Mouse (Mus musculus) midbrain, embryonic 10.5 days (tissue): ENCODE results near the gene Hist2h2be. TPM values are rescaled to one million over a fixed set of nuclear protein-coding genes. Genes with fewer than 3 reads are reported as not detected.
"Not testable (repeated sequence)": the region's sequence is repeated elsewhere in the genome, so short reads cannot be mapped to it uniquely, and the experiment has no call there.

ENCODE experiments used
- DNase-seq: peaks from one replicate; pipeline ENCODE4 v3.0.0-alpha.2; 2017; ENCODE audit warnings: low spot score
- H3K27ac ChIP-seq: fragments of 300-500 bp; sonication (generic); replicated peaks from 2 replicates; pipeline ENCODE4 v1.5.1; 2016; ENCODE audit warnings: mild to moderate bottlenecking
- H3K27me3 ChIP-seq: fragments of 300-500 bp; sonication (generic); 2 replicates; pipeline ENCODE4 v1.6.1; 2016; ENCODE audit warnings: low read depth, mild to moderate bottlenecking; ENCODE audit not compliant: poor library complexity, severe bottlenecking
- H3K36me3 ChIP-seq: fragments of 300-500 bp; sonication (generic); 2 replicates; pipeline ENCODE4 v1.6.1; 2016; ENCODE audit warnings: mild to moderate bottlenecking, moderate library complexity
- H3K4me1 ChIP-seq: fragments of 300-500 bp; sonication (generic); 2 replicates; pipeline ENCODE4 v1.6.1; 2016
- H3K4me3 ChIP-seq: fragments of 300-500 bp; sonication (generic); 2 replicates; pipeline ENCODE4 v1.5.1; 2016; ENCODE audit warnings: mild to moderate bottlenecking, moderate library complexity
- H3K9me3 ChIP-seq: fragments of 300-500 bp; sonication (generic); replicated peaks from 2 replicates; pipeline ENCODE4 v1.6.1; 2016; ENCODE audit warnings: mild to moderate bottlenecking
- WGBS: fragments of 180-500 bp; shearing (Covaris S2); methylation state at CpG from one replicate; pipeline ENCODE4 v1.1.7; 2016; 5-methylcytosine and 5-hydroxymethylcytosine counted together
- polyA plus RNA-seq: library from polyadenylated mRNA; unstranded; fragments of >200 nt; fragmentation: Nextera tagmentation; extraction: Ambion mirVana; gene quantifications from 2 replicates; pipeline ENCODE4 v1.2.1, GENCODE M21; 2016

Gene Hist2h2be
- polyA plus RNA-seq, 1 experiment from 2014 or later: 11.5 TPM

DNA sequence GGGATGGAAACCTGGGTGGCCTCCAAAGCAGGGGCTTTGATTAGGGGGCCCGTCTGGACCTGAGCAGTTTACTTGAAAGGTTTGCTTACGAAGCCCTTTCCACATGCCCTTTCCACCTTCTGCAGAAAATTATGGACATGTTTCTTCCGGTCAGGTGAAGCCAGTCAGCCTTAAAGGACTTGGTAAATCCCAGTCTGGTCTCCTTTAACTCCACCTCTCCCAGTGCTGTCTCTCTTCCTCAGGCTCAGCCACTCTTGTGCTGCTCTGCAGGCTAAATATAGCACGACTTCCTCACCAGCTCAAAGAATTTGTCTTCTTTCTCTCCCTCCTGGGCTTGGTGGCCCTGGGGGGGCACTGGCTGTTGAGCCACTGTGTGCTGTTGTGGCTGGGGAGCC is 38.5 kb upstream of the Hist2h2be start:
- no peak for DNase-seq
- peaks cover 37% of the 10 kb centered on the region for H3K4me1 ChIP-seq
- WGBS: 36% methylated on average over 4 of the region's 4 CpGs
- no peaks in the 10 kb centered on the region for H3K27me3 ChIP-seq
- peaks cover 23% of the 10 kb centered on the region for H3K36me3 ChIP-seq
- H3K9me3 ChIP-seq: no peaks in the 10 kb centered on the region
- peak overlapping the region; percentile 63; the same call in 1 of the 2 replicates for H3K4me3 ChIP-seq
- peak overlapping the region; percentile 7; the same call in 1 of the 2 replicates for H3K27ac ChIP-seq

DNA sequence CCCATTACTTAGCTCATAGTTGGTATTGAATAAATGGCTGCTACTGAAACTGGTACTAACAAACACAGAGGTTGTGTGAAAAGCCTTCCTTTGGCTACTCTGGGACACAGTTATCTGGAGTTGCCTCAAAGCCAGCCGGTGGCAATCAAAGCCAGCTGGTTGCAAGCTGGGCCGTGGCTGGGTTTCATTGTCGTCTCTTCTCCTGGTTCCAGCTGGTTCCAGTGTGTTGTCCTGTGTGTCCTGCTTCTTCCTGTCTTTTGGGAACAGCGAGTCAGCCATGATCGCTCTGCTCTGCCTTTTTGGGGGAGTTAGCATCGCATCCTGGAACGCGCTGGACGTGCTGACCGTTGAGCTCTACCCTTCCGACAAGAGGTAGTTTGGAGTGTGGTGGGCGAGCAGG is 27.9 kb upstream of the Hist2h2be start:
- DNase-seq: no peak
- Histone ChIP-seq H3K36me3 (peaks cover 11% of the 10 kb centered on the region), H3K27ac (no peak overlapping the region), H3K4me3 (no peak overlapping the region), H3K27me3 (0 out of 2 replicates have a peak, but pooled peaks cover 9% of the 10 kb centered on the region), H3K4me1 (peaks cover 17% of the 10 kb centered on the region), H3K9me3 (0 out of 2 replicates have a peak, but pooled peaks cover 3% of the 10 kb centered on the region)
- WGBS: 69% methylated on average over 12 of the region's 12 CpGs

DNA sequence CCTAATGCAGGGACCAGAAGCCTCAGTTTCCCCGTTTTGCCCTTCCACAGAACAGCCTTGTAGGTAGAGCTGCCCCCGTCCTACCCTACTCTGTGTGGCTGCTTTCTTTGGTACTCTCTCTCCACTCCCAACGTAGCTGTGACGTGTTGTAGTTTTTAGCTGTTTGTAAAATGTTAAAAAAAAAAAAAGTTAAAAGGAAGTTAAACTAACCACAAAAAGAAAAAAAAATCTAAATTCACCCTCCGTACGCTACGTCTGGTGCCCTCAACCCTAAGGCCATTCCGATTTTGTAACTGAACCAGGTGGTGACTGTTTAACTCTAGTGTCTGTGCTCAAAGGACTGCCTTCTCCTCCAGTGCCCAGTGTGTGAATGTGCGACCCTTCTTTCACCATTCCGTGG is 26.0 kb upstream of the Hist2h2be start:
- H3K36me3 ChIP-seq: peaks cover 11% of the 10 kb centered on the region
- no peak overlapping the region for H3K4me3 ChIP-seq
- DNase-seq: no peak
- no peak overlapping the region for H3K27ac ChIP-seq
- H3K27me3 ChIP-seq: peaks cover 20% of the 10 kb centered on the region; the same call in 1 of the 2 replicates
- 91% methylated on average over 10 of the region's 10 CpGs for WGBS
- peaks cover 21% of the 10 kb centered on the region for H3K4me1 ChIP-seq
- H3K9me3 ChIP-seq: 0 out of 2 replicates have a peak, but pooled peaks cover 3% of the 10 kb centered on the region

DNA sequence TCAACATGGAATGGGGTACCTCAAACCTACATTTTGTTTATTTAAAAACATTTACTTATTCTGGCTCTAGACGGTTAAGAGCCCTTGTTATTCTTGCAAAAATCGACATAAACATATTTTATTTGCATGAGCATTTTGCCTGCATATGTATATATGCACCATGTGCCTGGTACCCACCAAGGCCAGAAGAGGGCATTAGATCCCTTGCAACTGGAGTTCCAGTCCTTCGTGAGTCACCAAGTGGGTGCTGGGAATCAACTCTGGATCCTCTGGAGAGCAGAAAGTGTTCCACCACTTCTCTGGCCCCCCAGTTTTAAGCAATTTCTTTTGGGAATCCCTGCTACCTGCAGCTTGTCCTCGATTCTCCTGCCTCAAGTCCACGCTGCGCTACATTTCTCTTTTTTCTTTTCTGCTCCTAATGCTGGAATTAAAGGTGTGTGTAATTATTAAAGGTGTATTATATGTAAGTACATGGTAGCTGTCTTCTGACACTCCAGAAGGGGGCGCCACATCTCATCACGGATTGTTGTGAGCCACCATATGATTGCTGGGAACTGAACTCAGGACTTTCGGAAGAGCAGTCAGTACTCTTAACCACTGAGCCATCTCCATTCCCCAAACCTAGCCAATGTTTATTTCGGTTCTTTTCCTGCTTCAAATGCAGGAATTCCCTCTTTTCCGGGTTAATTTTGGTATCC is 25.2 kb upstream of the Hist2h2be start:
- peak overlapping the region; percentile 69 for H3K4me3 ChIP-seq
- peaks cover 20% of the 10 kb centered on the region; the same call in 1 of the 2 replicates for H3K27me3 ChIP-seq
- 93% methylated on average over 11 of the region's 11 CpGs for WGBS

DNA sequence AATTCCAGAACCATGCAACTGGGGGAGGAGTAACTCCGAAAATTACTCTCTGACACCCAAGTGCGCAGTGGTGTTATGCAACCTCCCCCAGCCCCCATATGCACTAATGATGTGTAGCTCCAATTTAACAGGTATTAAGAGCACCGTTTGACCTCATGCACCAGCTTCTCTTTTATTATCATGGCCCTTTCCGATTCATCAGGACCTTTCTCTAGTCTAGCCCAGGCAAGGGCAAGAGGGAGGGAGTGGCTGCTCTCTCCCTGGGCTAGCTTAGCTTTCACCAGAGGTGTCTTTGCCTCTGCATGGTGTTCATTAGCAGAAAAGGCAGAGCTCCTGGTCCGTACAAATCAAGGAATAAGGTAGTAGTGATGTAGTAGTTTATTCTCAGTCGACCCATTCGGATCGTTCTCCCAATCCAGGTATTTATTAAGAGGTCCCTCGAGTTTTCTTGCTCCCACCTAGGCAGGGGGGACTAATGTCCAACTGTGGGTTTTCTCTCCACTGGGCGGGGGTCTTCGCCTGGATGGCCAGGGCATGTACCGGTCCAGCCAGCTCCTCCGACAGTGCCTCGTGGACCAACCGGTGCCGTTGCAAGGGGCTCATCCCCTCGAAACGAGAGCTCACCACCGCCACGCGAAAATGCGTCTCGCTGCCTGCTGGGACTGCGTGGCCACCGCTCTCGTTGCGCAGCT is 24.3 kb upstream of the Hist2h2be start:
- H3K9me3 ChIP-seq: 0 out of 2 replicates have a peak, but pooled peaks cover 3% of the 10 kb centered on the region
- no peak for DNase-seq
- peaks cover 11% of the 10 kb centered on the region for H3K36me3 ChIP-seq
- peaks cover 21% of the 10 kb centered on the region for H3K4me1 ChIP-seq
- H3K27ac ChIP-seq: peak overlapping the region; percentile 97
- peak overlapping the region; percentile 69 for H3K4me3 ChIP-seq
- H3K27me3 ChIP-seq: peaks cover 20% of the 10 kb centered on the region; the same call in 1 of the 2 replicates
- whole genome bisulfite sequencing: 20% methylated on average over 27 of the region's 27 CpGs

More for the DNA sequence above, 25.2 kb upstream of the Hist2h2be start:
- H3K9me3 ChIP-seq: 0 out of 2 replicates have a peak, but pooled peaks cover 3% of the 10 kb centered on the region
- H3K27ac ChIP-seq: no peak overlapping the region
- no peak for DNase-seq
- peaks cover 11% of the 10 kb centered on the region for H3K36me3 ChIP-seq
- peaks cover 21% of the 10 kb centered on the region for H3K4me1 ChIP-seq

DNA sequence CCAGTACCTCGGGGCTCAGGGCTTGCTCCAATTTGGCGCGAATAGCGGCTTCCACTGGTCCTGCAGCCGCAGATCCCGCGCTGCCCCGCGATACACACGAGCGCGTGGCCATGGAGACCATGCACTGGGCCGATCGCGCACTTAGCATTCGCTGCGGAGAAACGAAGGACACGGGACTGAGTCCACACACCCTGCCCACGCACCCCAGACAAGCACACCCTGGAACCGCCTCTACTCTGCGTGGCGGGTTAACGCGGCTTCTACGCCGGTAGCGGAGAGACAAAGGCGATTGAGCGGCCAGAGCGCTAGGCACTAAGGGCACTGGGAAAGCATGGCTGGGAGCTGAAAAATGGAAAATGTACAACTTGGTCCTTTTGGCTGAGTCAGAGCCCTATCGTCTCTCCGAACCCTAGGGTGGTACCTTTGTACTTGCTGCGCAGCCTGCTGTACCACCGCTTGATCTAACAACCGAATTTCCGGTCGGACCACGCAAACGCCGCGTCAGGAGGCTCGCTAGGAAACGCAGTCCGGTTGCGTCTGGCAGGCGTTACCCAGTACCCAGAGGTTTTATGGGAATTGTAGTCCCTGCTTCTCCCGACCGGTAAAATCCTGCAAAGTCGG is 23.7 kb upstream of the Hist2h2be start:
- under 1% methylated on average over 50 of the region's 50 CpGs for WGBS
- peaks cover 21% of the 10 kb centered on the region for H3K4me1 ChIP-seq

DNA sequence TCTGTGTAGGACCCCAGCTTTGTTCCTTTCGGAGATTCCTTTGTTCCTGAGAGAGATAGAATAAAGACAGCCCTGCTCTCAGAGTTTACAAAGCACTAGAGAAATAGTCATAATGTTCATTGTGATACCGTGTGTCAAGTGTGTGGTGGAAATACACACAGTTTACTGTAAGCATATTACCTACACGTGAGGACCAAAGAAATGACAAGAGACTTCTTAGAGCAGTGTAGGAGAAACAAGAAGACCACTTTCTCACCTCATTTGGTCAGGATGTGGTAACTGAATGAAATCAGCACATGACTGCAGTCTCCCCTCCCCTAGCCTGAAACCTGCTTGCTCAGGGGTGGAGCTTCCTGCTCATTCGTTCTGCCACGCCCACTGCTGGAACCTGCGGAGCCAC is 22.7 kb upstream of the Hist2h2be start:
- Histone ChIP-seq H3K9me3 (0 out of 2 replicates have a peak, but pooled peaks cover 3% of the 10 kb centered on the region), H3K4me3 (peak overlapping the region; percentile 69), H3K4me1 (peaks cover 21% of the 10 kb centered on the region), H3K36me3 (peaks cover 11% of the 10 kb centered on the region), H3K27ac (peak overlapping the region; percentile 97), H3K27me3 (peaks cover 20% of the 10 kb centered on the region; the same call in 1 of the 2 replicates)
- WGBS: 5% methylated on average over 6 of the region's 6 CpGs
- DNase-seq: no peak

More for the DNA sequence above, 23.7 kb upstream of the Hist2h2be start:
- Histone ChIP-seq H3K27me3 (peaks cover 20% of the 10 kb centered on the region; the same call in 1 of the 2 replicates), H3K9me3 (0 out of 2 replicates have a peak, but pooled peaks cover 3% of the 10 kb centered on the region), H3K4me3 (peak overlapping the region; percentile 69), H3K36me3 (peaks cover 11% of the 10 kb centered on the region), H3K27ac (peak overlapping the region; percentile 97)
- DNase-seq: peak; percentile 89

DNA sequence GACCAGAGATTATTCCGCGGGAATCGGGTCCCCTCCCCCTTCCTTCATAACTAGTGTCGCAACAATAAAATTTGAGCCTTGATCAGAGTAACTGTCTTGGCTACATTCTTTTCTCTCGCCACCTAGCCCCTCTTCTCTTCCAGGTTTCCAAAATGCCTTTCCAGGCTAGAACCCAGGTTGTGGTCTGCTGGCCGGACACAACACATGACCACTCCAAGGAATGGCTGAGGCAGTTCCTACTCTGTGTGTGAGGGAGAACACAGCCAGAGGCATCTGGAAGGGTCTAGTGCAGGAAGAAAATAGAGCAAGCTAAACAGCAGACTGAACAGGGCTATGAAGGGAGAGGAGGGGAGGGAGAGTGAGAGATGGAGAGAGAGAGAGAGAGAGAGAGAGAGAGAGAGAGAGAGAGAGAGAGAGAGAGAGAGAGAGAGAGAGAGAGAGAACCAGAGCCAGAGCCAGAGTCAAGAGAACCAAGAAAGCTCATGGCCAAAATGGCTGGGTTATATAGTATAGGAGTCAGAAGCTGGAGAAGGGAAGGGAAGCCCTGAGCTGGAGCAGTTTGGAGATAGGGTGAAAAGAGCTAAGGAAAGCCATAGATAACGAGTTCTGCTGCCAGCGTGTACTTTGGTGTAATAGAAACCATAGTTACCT is 22.2 kb upstream of the Hist2h2be start:
- Histone ChIP-seq H3K27me3 (peaks cover 15% of the 10 kb centered on the region; the same call in 1 of the 2 replicates), H3K4me1 (peaks cover 18% of the 10 kb centered on the region), H3K36me3 (peaks cover 11% of the 10 kb centered on the region)
- not testable (repeated sequence) for H3K4me3 ChIP-seq, H3K9me3 ChIP-seq, H3K27ac ChIP-seq, DNase-seq
- WGBS: 37% methylated on average over 8 of the region's 8 CpGs

DNA sequence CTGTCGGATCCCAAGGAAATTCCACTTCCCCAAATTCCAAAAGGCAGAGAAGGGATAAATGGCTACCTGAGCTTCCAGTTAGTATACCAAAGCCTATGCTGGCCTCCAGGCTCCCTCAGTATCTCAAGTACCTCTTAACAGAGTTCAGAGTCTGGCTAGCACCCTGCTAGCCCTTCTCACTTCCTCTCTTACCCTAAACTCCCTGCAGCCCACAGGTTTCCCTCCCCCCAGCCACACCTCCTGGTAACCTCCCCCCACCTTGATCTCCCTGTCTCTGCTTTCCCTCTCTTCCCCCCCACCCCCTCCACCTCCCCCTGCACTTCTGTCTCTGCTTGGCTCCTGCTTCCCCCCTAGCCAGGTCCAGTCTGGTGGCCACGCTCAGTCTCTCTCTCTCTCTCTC is 21.2 kb upstream of the Hist2h2be start:
- Histone ChIP-seq H3K27ac (no peak overlapping the region), H3K27me3 (peaks cover 11% of the 10 kb centered on the region; the same call in 1 of the 2 replicates), H3K4me3 (no peak overlapping the region), H3K36me3 (peaks cover 11% of the 10 kb centered on the region), H3K9me3 (0 out of 2 replicates have a peak, but pooled peaks cover 3% of the 10 kb centered on the region), H3K4me1 (peaks cover 16% of the 10 kb centered on the region)
- 85% methylated on average over 2 of the region's 2 CpGs for WGBS
- no peak for DNase-seq

DNA sequence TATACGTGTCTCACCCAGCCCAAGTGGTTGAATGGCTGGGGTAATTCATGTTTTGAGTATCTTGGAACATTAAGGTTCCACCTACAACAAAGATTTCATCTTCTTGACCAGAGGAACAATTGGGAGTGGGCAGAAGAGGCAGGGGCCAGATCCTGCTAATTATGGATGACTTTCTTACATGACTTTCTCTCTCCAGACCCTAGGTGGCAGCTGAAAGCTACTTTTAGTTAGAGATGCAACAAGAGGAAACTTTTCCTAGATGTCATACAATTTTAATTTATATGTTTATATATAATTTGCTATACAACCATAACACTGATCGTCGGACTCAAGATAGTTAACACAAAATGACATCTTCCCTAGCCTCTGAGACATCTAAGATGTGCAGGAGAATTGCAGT is 13.1 kb upstream of the Hist2h2be start:
- 88% methylated on average over 3 of the region's 3 CpGs for WGBS

DNA sequence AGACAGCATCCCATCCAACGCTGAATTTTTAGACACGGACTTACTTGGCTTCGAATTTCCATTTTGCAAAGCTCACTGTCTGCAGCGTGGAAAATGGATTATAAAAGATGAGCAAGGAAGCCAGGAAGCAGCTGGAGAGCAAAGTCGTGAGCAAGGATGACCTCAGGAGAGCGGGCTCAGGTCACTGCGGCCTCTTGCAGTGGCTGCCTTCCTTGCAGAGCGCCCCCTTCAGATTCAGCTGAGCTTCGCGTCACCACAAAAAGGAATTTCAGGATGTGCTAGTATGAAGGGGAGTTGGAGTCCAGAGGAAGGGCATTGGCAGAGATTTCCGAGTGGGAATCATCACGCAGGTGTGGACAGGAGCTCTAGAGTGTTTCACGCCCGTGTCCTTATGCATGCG is 11.7 kb upstream of the Hist2h2be start:
- Histone ChIP-seq H3K27me3 (no peaks in the 10 kb centered on the region), H3K4me3 (no peak overlapping the region), H3K4me1 (peaks cover 8% of the 10 kb centered on the region), H3K27ac (no peak overlapping the region; the same call in 1 of the 2 replicates), H3K36me3 (no peaks in the 10 kb centered on the region), H3K9me3 (no peaks in the 10 kb centered on the region)
- WGBS: 25% methylated on average over 15 of the region's 15 CpGs
- DNase-seq: peak; percentile 26

More for the DNA sequence above, 13.1 kb upstream of the Hist2h2be start:
- H3K9me3 ChIP-seq: no peaks in the 10 kb centered on the region
- no peak overlapping the region for H3K4me3 ChIP-seq
- H3K36me3 ChIP-seq: no peaks in the 10 kb centered on the region
- H3K4me1 ChIP-seq: peaks cover 8% of the 10 kb centered on the region
- H3K27ac ChIP-seq: no peak overlapping the region
- DNase-seq: no peak
- no peaks in the 10 kb centered on the region for H3K27me3 ChIP-seq

DNA sequence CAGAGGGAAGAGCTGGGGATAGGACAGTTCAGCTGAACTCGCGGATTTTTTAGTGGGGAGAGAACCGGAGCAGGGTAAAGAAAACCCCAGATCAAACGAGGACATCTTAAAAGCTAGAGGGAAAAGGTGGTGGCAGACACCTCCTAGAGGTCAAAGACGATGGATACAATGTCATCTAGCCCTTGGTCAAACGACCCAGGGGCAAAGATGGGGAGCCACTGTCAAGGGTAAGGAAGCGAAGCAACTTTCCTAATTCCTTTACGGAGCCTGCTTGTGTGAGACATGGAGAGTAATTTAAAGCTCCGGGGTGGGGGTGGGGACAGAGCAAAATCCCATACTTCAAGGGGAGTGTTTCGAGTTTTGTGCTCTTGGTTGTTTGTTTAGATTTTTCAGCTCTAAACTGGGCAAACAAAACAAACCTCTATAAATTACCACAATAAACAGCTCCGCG is 1.7 kb upstream of the Hist2h2be start:
- Histone ChIP-seq H3K9me3 (no peaks in the 10 kb centered on the region), H3K36me3 (no peaks in the 10 kb centered on the region), H3K27ac (peak overlapping the region; percentile 97), H3K4me1 (peaks cover 51% of the 10 kb centered on the region), H3K27me3 (0 out of 2 replicates have a peak, but pooled peaks cover 4% of the 10 kb centered on the region), H3K4me3 (peak overlapping the region; percentile 64)
- peak; percentile 51 for DNase-seq
- under 1% methylated on average over 12 of the region's 12 CpGs for WGBS
